Mouse (Mus musculus) stomach, postnatal 0 days (tissue): ENCODE results near the gene Rtl10. TPM values are rescaled to one million over a fixed set of nuclear protein-coding genes. Genes with fewer than 3 reads are reported as not detected.

Source experiments
- ATAC-seq: fragments of 200-750 bp; cut with Nextera tagmentation; 2 replicates; pipeline ENCODE4 v1.8.0; 2017; ENCODE audit not compliant: low FRiP score, low TSS enrichment
- DNase-seq: peaks from one replicate; pipeline ENCODE4 v3.0.0-alpha.2; 2016; ENCODE audit warnings: low spot score
- H3K27ac ChIP-seq: fragments of 300-500 bp; sonication (generic); replicated peaks from 2 replicates; pipeline ENCODE4 v1.5.1; 2014; ENCODE audit warnings: mild to moderate bottlenecking, control low read depth
- H3K27me3 ChIP-seq: fragments of 300-500 bp; sonication (generic); 2 replicates; pipeline ENCODE4 v1.6.1; 2014; ENCODE audit warnings: low read length; ENCODE audit not compliant: control insufficient read depth, insufficient read depth
- H3K36me3 ChIP-seq: fragments of 300-500 bp; sonication (generic); 2 replicates; pipeline ENCODE4 v1.6.1; 2014; ENCODE audit warnings: low read length, mixed read lengths; ENCODE audit not compliant: control insufficient read depth, insufficient read depth
- H3K4me1 ChIP-seq: fragments of 300-500 bp; sonication (generic); replicated peaks from 2 replicates; pipeline ENCODE4 v1.6.1; 2014; ENCODE audit warnings: antibody characterized with exemption; ENCODE audit not compliant: control insufficient read depth, insufficient read depth
- H3K4me2 ChIP-seq: fragments of 300-500 bp; sonication (generic); replicated peaks from 2 replicates; pipeline ENCODE4 v1.6.1; 2014; ENCODE audit warnings: low read depth, mild to moderate bottlenecking, control low read depth, moderate library complexity
- H3K4me3 ChIP-seq: fragments of 300-500 bp; sonication (generic); 2 replicates; pipeline ENCODE4 v1.5.1; 2014; ENCODE audit warnings: low read depth, low read length, control low read depth
- H3K9ac ChIP-seq: fragments of 300-500 bp; sonication (generic); 2 replicates; pipeline ENCODE4 v1.6.1; 2014; ENCODE audit warnings: mild to moderate bottlenecking, low read length, control low read depth, mixed read lengths
- H3K9me3 ChIP-seq: fragments of 300-500 bp; sonication (generic); 2 replicates; pipeline ENCODE4 v1.6.1; 2016; ENCODE audit warnings: low read length; ENCODE audit not compliant: control insufficient read depth
- CTCF ChIP-seq: IDR thresholded peaks from 2 replicates; pipeline ENCODE4 v1.5.1; 2016; ENCODE audit warnings: antibody characterized with exemption, low read depth, mild to moderate bottlenecking, moderate library complexity
- EP300 ChIP-seq: optimal IDR thresholded peaks from 2 replicates; pipeline ENCODE3; 2016; ENCODE audit warnings: antibody characterized with exemption
- WGBS: fragments of 180-500 bp; shearing (Covaris S2); extraction: QIAGEN DNeasy Blood & Tissue Kit; methylation state at CpG from one replicate; pipeline ENCODE4 v1.1.7; 2014; 5-methylcytosine and 5-hydroxymethylcytosine counted together
- polyA plus RNA-seq: library from polyadenylated mRNA; unstranded; fragments of >200 nt; fragmentation: Nextera tagmentation; extraction: Ambion mirVana; gene quantifications from 2 replicates; pipeline ENCODE4 v1.2.1, GENCODE M21; 2015

The Rtl10 gene
- polyA plus RNA-seq, 1 experiment from 2014 or later, result 0.74 TPM

GRCm38 (mm10) chr16:18498996-18499395, 295 bp downstream of the Rtl10 start:
- no peaks in the 10 kb centered on the region for H3K36me3 ChIP-seq
- no peaks in the 10 kb centered on the region for H3K9me3 ChIP-seq
- ATAC-seq, result no peak; the same call in 1 of the 2 replicates
- H3K27ac ChIP-seq, result peak overlapping the region; percentile 35; the same call in 1 of the 2 replicates
- no peak for TF ChIP-seq CTCF
- TF ChIP-seq EP300, result no peak
- H3K4me3 ChIP-seq, result peak overlapping the region; percentile 76
- peak overlapping the region; percentile 98 for H3K4me2 ChIP-seq
- WGBS, result under 1% methylated on average over 24 of the region's 24 CpGs
- H3K27me3 ChIP-seq, result no peaks in the 10 kb centered on the region
- no peaks in the 10 kb centered on the region for H3K4me1 ChIP-seq
- H3K9ac ChIP-seq, result peak overlapping the region; percentile 80
- DNase-seq, result no peak

- H3K4me2 ChIP-seq, result no peak overlapping the region
- no peak for ATAC-seq
- H3K36me3 ChIP-seq, result no peaks in the 10 kb centered on the region
- WGBS, result 94% methylated on average over 6 of the region's 6 CpGs
- H3K9me3 ChIP-seq, result no peaks in the 10 kb centered on the region
- no peak for DNase-seq
- H3K9ac ChIP-seq, result no peak overlapping the region
- no peaks in the 10 kb centered on the region for H3K4me1 ChIP-seq
- H3K4me3 ChIP-seq, result no peak overlapping the region
- no peaks in the 10 kb centered on the region for H3K27me3 ChIP-seq
- no peak for TF ChIP-seq CTCF
- no peak for TF ChIP-seq EP300
- no peak overlapping the region for H3K27ac ChIP-seq
Measured at GRCm38 (mm10) chr16:18501531-18501930, 2.8 kb downstream of the Rtl10 start.

- no peak for ATAC-seq
- TF ChIP-seq CTCF (no peak), EP300 (no peak)
- no peaks in the 10 kb centered on the region for H3K9me3 ChIP-seq
- H3K36me3 ChIP-seq, result no peaks in the 10 kb centered on the region
- H3K27me3 ChIP-seq, result no peaks in the 10 kb centered on the region
- H3K9ac ChIP-seq, result no peak overlapping the region
- no peak overlapping the region for H3K4me3 ChIP-seq
- no peak overlapping the region for H3K4me2 ChIP-seq
- H3K27ac ChIP-seq, result no peak overlapping the region
- H3K4me1 ChIP-seq, result no peaks in the 10 kb centered on the region
- WGBS, result 81% methylated on average over 14 of the region's 14 CpGs
- DNase-seq, result no peak
Measured at GRCm38 (mm10) chr16:18503566-18504342, 5.1 kb downstream of the Rtl10 start.

GRCm38 (mm10) chr16:18506524-18507199, 8.0 kb downstream of the Rtl10 start:
- Histone ChIP-seq H3K4me3 (no peak overlapping the region), H3K9me3 (no peaks in the 10 kb centered on the region), H3K4me1 (no peaks in the 10 kb centered on the region), H3K4me2 (no peak overlapping the region), H3K9ac (no peak overlapping the region), H3K27ac (no peak overlapping the region), H3K27me3 (no peaks in the 10 kb centered on the region), H3K36me3 (no peaks in the 10 kb centered on the region)
- 94% methylated on average over 3 of the region's 3 CpGs for WGBS
- no peak for TF ChIP-seq EP300
- TF ChIP-seq CTCF, result no peak
- ATAC-seq (no peak), DNase-seq (no peak)

GRCm38 (mm10) chr16:18507200-18507549, 8.5 kb downstream of the Rtl10 start:
- H3K27me3 ChIP-seq, result no peaks in the 10 kb centered on the region
- no peaks in the 10 kb centered on the region for H3K4me1 ChIP-seq
- no peak for DNase-seq
- no peak for ATAC-seq
- H3K27ac ChIP-seq, result no peak overlapping the region
- H3K4me3 ChIP-seq, result no peak overlapping the region
- H3K9me3 ChIP-seq, result no peaks in the 10 kb centered on the region
- no peak overlapping the region for H3K9ac ChIP-seq
- no peaks in the 10 kb centered on the region for H3K36me3 ChIP-seq
- TF ChIP-seq EP300 (no peak), CTCF (no peak)
- no peak overlapping the region for H3K4me2 ChIP-seq
- 40% methylated on average over 1 of the region's 1 CpGs for WGBS

- 86% methylated on average over 5 of the region's 5 CpGs for WGBS
- no peaks in the 10 kb centered on the region for H3K36me3 ChIP-seq
- H3K27me3 ChIP-seq, result no peaks in the 10 kb centered on the region
- TF ChIP-seq EP300, result no peak
- no peak for TF ChIP-seq CTCF
- no peak overlapping the region for H3K27ac ChIP-seq
- no peak overlapping the region for H3K4me3 ChIP-seq
- H3K9ac ChIP-seq, result no peak overlapping the region
- no peak for ATAC-seq
- no peaks in the 10 kb centered on the region for H3K4me1 ChIP-seq
- H3K9me3 ChIP-seq, result no peaks in the 10 kb centered on the region
- no peak for DNase-seq
- H3K4me2 ChIP-seq, result no peak overlapping the region
Measured at GRCm38 (mm10) chr16:18511741-18512140, 13.0 kb downstream of the Rtl10 start.
